Mouse (Mus musculus) kidney, adult 2 months (tissue): Measurements from ENCODE around the gene Prr19.

Source experiments
- CTCF ChIP-seq: fragments of 200-500 bp; conservative IDR thresholded peaks from 2 replicates; pipeline ENCODE4 v1.5.1; 2011; ENCODE audit warnings: low read depth, mild to moderate bottlenecking, control low read depth, low read length, moderate library complexity, mixed read lengths; ENCODE audit not compliant: insufficient read depth, insufficient read length
- POLR2A ChIP-seq: fragments of 200-500 bp; IDR thresholded peaks from one replicate; pipeline ENCODE4 v1.6.1; 2011; ENCODE audit warnings: low read depth, low read length, control low read depth

DNA sequence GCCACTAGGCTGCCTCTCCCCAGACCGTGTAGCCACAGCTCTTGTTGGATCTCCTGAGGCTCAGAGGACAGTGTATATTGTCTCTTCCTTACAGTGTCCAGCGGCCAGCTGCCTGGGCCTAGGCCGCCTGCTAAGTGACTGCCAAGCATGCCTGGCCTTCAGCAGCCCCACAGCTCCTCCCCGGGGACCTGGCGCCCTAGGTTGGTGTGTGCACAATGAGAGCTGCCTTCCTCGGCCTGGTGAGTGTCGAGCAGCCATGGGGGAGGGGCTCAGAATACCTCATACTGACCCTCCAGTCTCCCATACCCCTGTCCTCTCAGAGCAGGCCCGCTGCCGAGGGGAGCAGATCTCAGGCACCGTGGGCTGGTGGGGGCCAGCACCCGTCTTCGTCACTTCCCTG lies 33.3 kb downstream of the Prr19 start:
- TF ChIP-seq CTCF (no peak), POLR2A (no peak)
